Mouse (Mus musculus) CH12.LX (cell line): Measurements from ENCODE around the gene Celf5. TPM values are rescaled to one million over a fixed set of nuclear protein-coding genes. Genes with fewer than 3 reads are reported as not detected.
A peak's percentile ranks its signal among the peaks of the same experiment; 100 is the strongest.

ENCODE experiments used
- DNase-seq: peaks from one replicate; pipeline ENCODE4 v3.0.0-alpha.2; 2013; ENCODE audit errors: extremely low read depth
- H3K27ac ChIP-seq: 2 replicates; pipeline ENCODE4 v1.5.1; 2012; ENCODE audit warnings: low read depth, mild to moderate bottlenecking, control low read depth, moderate library complexity; ENCODE audit not compliant: insufficient read depth
- H3K27me3 ChIP-seq: replicated peaks from 2 replicates; pipeline ENCODE3; 2012; ENCODE audit warnings: inconsistent platforms
- H3K36me3 ChIP-seq, 2 experiments: replicated peaks in 1 of 2; 2 replicates each; pipeline versions ENCODE3 to v1.6.1; 2012; ENCODE audit warnings: inconsistent platforms in 1 of 2, low read length in 1 of 2, mild to moderate bottlenecking in 1 of 2, mixed read lengths in 1 of 2, moderate library complexity in 1 of 2; ENCODE audit not compliant: control insufficient read depth in 1 of 2, insufficient read depth in 1 of 2
- H3K4me1 ChIP-seq, 2 experiments: 2 replicates each; pipeline ENCODE4 v1.6.1; 2012; ENCODE audit warnings: inconsistent platforms in 1 of 2, moderate library complexity in 1 of 2; ENCODE audit not compliant: insufficient read depth in 2 of 2, control insufficient read depth in 1 of 2
- H3K4me2 ChIP-seq: 2 replicates; pipeline ENCODE4 v1.6.1; 2012; ENCODE audit warnings: low read depth, mild to moderate bottlenecking, control low read depth; ENCODE audit not compliant: poor library complexity, insufficient read depth, severe bottlenecking
- H3K4me3 ChIP-seq, 3 experiments: fragments of 150-350 bp in 1 of 3; sonication (generic) in 1 of 3; replicated peaks in 1 of 3; 2 replicates each; pipeline versions ENCODE3 to v1.5.1; 2011 to 2012; ENCODE audit warnings: low read depth in 2 of 3, low read length in 2 of 3, mild to moderate bottlenecking in 2 of 3, moderate library complexity in 2 of 3, control low read depth in 1 of 3, improper control_type of control experiment in 1 of 3, inconsistent platforms in 1 of 3, mixed read lengths in 1 of 3; ENCODE audit not compliant: poor library complexity in 1 of 3
- H3K79me2 ChIP-seq: replicated peaks from 2 replicates; pipeline ENCODE4 v1.6.1; 2012; ENCODE audit warnings: mild to moderate bottlenecking, moderate library complexity; ENCODE audit not compliant: control insufficient read depth, poor library complexity, insufficient read depth, severe bottlenecking; ENCODE audit errors: extremely low read depth
- H3K9ac ChIP-seq: 2 replicates; pipeline ENCODE4 v1.6.1; 2012; ENCODE audit warnings: low read depth, mild to moderate bottlenecking, control low read depth, moderate library complexity; ENCODE audit not compliant: insufficient read depth
- H3K9me3 ChIP-seq: replicated peaks from 2 replicates; pipeline ENCODE3; 2012; ENCODE audit warnings: low read length, inconsistent platforms, mixed read lengths
- CTCF ChIP-seq, 2 experiments: IDR thresholded peaks in 1 of 2; conservative IDR thresholded peaks in 1 of 2; 2 replicates each; pipeline ENCODE4 v1.5.1; 2011 to 2012; ENCODE audit warnings: low read depth in 2 of 2, low read length in 2 of 2, improper control_type of control experiment in 1 of 2, inconsistent platforms in 1 of 2, mild to moderate bottlenecking in 1 of 2, moderate library complexity in 1 of 2
- EP300 ChIP-seq: IDR thresholded peaks from 2 replicates; pipeline ENCODE4 v1.6.1; 2011; ENCODE audit warnings: low read length, improper control_type of control experiment
- ETS1 ChIP-seq: conservative IDR thresholded peaks from 2 replicates; pipeline ENCODE4 v1.6.1; 2012; ENCODE audit warnings: low read depth, mild to moderate bottlenecking, inconsistent platforms, low read length, improper control_type of control experiment, moderate library complexity
- HCFC1 ChIP-seq: IDR thresholded peaks from 2 replicates; pipeline ENCODE4 v1.6.1; 2012; ENCODE audit warnings: low read depth, mild to moderate bottlenecking, inconsistent platforms, low read length, improper control_type of control experiment
- MAZ ChIP-seq: IDR thresholded peaks from 2 replicates; pipeline ENCODE4 v1.6.1; 2012; ENCODE audit warnings: low read depth, mild to moderate bottlenecking, inconsistent platforms, low read length, improper control_type of control experiment, moderate library complexity
- MXI1 ChIP-seq: IDR thresholded peaks from 2 replicates; pipeline ENCODE4 v1.6.1; 2011; ENCODE audit warnings: mild to moderate bottlenecking, low read depth, low read length, improper control_type of control experiment
- MYC ChIP-seq: IDR thresholded peaks from 2 replicates; pipeline ENCODE4 v1.6.1; 2011; ENCODE audit warnings: low read depth, mild to moderate bottlenecking, improper control_type of control experiment, low read length
- NRF1 ChIP-seq: IDR thresholded peaks from 2 replicates; pipeline ENCODE4 v1.6.1; 2014; ENCODE audit warnings: low read depth, mild to moderate bottlenecking, inconsistent platforms, low read length, improper control_type of control experiment, moderate library complexity
- PAX5 ChIP-seq: IDR thresholded peaks from 2 replicates; pipeline ENCODE4 v1.6.1; 2012; ENCODE audit warnings: low read length, inconsistent platforms, mixed read lengths
- RAD21 ChIP-seq: IDR thresholded peaks from 2 replicates; pipeline ENCODE4 v1.6.1; 2011; ENCODE audit warnings: low read depth, mild to moderate bottlenecking, low read length, improper control_type of control experiment, moderate library complexity
- SMC3 ChIP-seq: IDR thresholded peaks from 2 replicates; pipeline ENCODE4 v1.6.1; 2011; ENCODE audit warnings: low read depth, low read length, improper control_type of control experiment
- TBP ChIP-seq: conservative IDR thresholded peaks from 2 replicates; pipeline ENCODE4 v1.6.1; 2011; ENCODE audit warnings: low read depth, low read length, improper control_type of control experiment
- dilution Hi-C: fragments of 300-500 bp; cut with MboI; formaldehyde crosslinking; loops from 2 replicates; pipeline ENCODE4 v1.14.3; 2020; ENCODE audit warnings: low sequenced_read_pairs; ENCODE audit not compliant: extremely low pct_unique_long_range_greater_than_20kb, extremely low pct_ligation_motif_present
- in situ Hi-C: fragments of 300-500 bp; cut with MboI; formaldehyde crosslinking; loops from 3 replicates; pipeline ENCODE4 v1.14.3; 2019; ENCODE audit warnings: low sequenced_read_pairs, low pct_ligation_motif_present, low pct_unique_long_range_greater_than_20kb, mixed read lengths
- polyA plus RNA-seq: library from polyadenylated mRNA; unstranded; fragments of >175 nt; gene quantifications from 2 replicates; pipeline ENCODE4 v1.2.1, GENCODE M21; 2012; ENCODE audit warnings: low read depth; ENCODE audit not compliant: insufficient read length
- total RNA-seq, 2 experiments: library from RNA; depleted of rRNA; stranded (reverse); fragments of 300-350 nt in 1 of 2; fragments of >200 nt in 1 of 2; gene quantifications; 2 replicates each; pipeline ENCODE4 v1.2.3; 2012 to 2014

The Celf5 gene
- total and polyA plus RNA-seq, 3 experiments, result 0.07 to 0.08 TPM; not detected in 1

DNA sequence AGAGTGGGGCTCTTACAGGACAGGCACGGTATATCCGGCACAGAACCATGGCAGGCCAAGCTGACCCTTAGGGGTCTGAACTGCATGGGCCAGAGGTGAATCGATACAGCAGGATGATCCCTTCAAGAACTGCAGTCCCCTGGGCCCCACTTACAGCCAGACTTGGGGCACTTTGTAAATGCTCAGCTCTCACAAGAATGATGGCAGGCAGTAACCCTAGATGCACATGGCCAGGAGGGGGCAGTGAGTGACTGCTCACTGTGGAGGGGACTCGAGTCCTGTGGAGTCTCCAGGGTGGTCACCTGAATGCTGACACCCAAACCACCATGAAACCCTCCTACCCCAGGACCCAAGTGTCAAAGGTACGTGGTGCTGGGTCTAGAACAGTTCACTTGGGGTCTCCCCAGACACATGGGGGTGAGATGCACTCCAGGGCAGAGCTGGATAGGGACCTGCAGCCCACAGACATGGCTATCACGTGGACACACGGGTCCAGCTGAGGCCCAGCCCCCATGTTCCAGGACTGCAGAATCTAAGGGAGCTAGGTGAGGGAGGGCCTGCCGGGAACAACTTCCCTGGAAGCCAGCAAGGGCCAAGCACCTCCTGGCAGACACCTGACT lies 11.2 kb upstream of the Celf5 start:
- Histone ChIP-seq H3K9ac (no peak overlapping the region), H3K27me3 (no peaks in the 10 kb centered on the region), H3K9me3 (no peaks in the 10 kb centered on the region), H3K27ac (no peak overlapping the region), H3K36me3 (peaks cover 41 to 60% of the 10 kb centered on the region in 2 experiments), H3K79me2 (peaks cover 25% of the 10 kb centered on the region), H3K4me1 (peaks cover 17 to 35% of the 10 kb centered on the region in 2 experiments), H3K4me2 (no peak overlapping the region), H3K4me3 (no peak overlapping the region)
- no peak for DNase-seq
- dilution Hi-C loops, result no loop called here
- no peak for TF ChIP-seq NRF1
- TF ChIP-seq PAX5, result no peak
- no peak for TF ChIP-seq MXI1
- TF ChIP-seq TBP, result no peak
- peak; percentile 53 for TF ChIP-seq RAD21
- TF ChIP-seq SMC3, result peak; percentile 31; the same call in 1 of the 2 replicates
- TF ChIP-seq MYC, result no peak
- no peak for TF ChIP-seq MAZ
- TF ChIP-seq CTCF (conservative IDR thresholded peaks at IDR 0.05 in 1 of 2, IDR thresholded peaks at IDR 0.05 in 1 of 2; ENCODE audit: low read depth in 2 of 2, low read length in 2 of 2), result peak in 1 of 2 experiments; percentile 59; a peak in 2 of 4 replicates
- in situ Hi-C loops, result loop anchor here (10.0 kb wide), 1 partner anchor 111 kb away; the partner anchor contains the start of genes BC025920 and Tle6

- H3K36me3 ChIP-seq, result peaks cover 51 to 70% of the 10 kb centered on the region in 2 experiments
- H3K9me3 ChIP-seq, result no peaks in the 10 kb centered on the region
- in situ Hi-C loops (loop anchor here (10.0 kb wide), 1 partner anchor 112 kb away; the partner anchor contains the start of genes BC025920 and Tle6), dilution Hi-C loops (no loop called here)
- peaks cover 25% of the 10 kb centered on the region for H3K79me2 ChIP-seq
- no peak overlapping the region for H3K27ac ChIP-seq
- H3K4me1 ChIP-seq, result peaks cover 14 to 27% of the 10 kb centered on the region in 2 experiments
- no peak for DNase-seq
- H3K27me3 ChIP-seq, result no peaks in the 10 kb centered on the region
- no peak overlapping the region for H3K4me3 ChIP-seq
- H3K9ac ChIP-seq, result no peak overlapping the region
- H3K4me2 ChIP-seq, result no peak overlapping the region
- TF ChIP-seq MYC (no peak), CTCF (conservative IDR thresholded peaks at IDR 0.05 in 1 of 2, IDR thresholded peaks at IDR 0.05 in 1 of 2; ENCODE audit: low read depth in 2 of 2, low read length in 2 of 2) (no peak), HCFC1 (no peak), ETS1 (no peak), EP300 (no peak)
Measured at GRCm38 (mm10) chr10:81492606-81493240, 10.2 kb upstream of the Celf5 start.
